Mouse (Mus musculus) embryonic facial prominence, embryonic 12.5 days (tissue): ENCODE measurements around the gene Repin1. TPM values are rescaled to one million over a fixed set of nuclear protein-coding genes. Genes with fewer than 3 reads are reported as not detected.

Source experiments
- ATAC-seq: fragments of 200-750 bp; cut with Nextera tagmentation; 2 replicates; pipeline ENCODE4 v1.8.0; 2017; ENCODE audit not compliant: insufficient number of reproducible peaks, insufficient read depth, low FRiP score, low TSS enrichment
- H3K27ac ChIP-seq: fragments of 300-500 bp; sonication (generic); 2 replicates; pipeline ENCODE4 v1.5.1; 2016; ENCODE audit warnings: mild to moderate bottlenecking
- H3K27me3 ChIP-seq: fragments of 300-500 bp; sonication (generic); 2 replicates; pipeline ENCODE4 v1.6.1; 2016; ENCODE audit warnings: mild to moderate bottlenecking, moderate library complexity
- H3K36me3 ChIP-seq: fragments of 300-500 bp; sonication (generic); 2 replicates; pipeline ENCODE4 v1.6.1; 2016; ENCODE audit warnings: mild to moderate bottlenecking
- H3K4me1 ChIP-seq: fragments of 300-500 bp; sonication (generic); 2 replicates; pipeline ENCODE4 v1.6.1; 2016
- H3K4me2 ChIP-seq: fragments of 300-500 bp; sonication (generic); replicated peaks from 2 replicates; pipeline ENCODE4 v1.6.1; 2016; ENCODE audit warnings: mild to moderate bottlenecking, moderate library complexity
- H3K4me3 ChIP-seq: fragments of 300-500 bp; sonication (generic); 2 replicates; pipeline ENCODE4 v1.5.1; 2016; ENCODE audit warnings: mild to moderate bottlenecking
- H3K9ac ChIP-seq: fragments of 300-500 bp; sonication (generic); 2 replicates; pipeline ENCODE4 v1.6.1; 2016; ENCODE audit warnings: mild to moderate bottlenecking, moderate library complexity
- H3K9me3 ChIP-seq: fragments of 300-500 bp; sonication (generic); 2 replicates; pipeline ENCODE4 v1.6.1; 2016; ENCODE audit warnings: mild to moderate bottlenecking, moderate library complexity
- WGBS: fragments of 180-500 bp; shearing (Covaris S2); methylation state at CpG from one replicate; pipeline ENCODE4 v1.1.7; 2016; 5-methylcytosine and 5-hydroxymethylcytosine counted together
- polyA plus RNA-seq: library from polyadenylated mRNA; unstranded; fragments of >200 nt; fragmentation: Nextera tagmentation; extraction: Ambion mirVana; gene quantifications from 2 replicates; pipeline ENCODE4 v1.2.1, GENCODE M21; 2016

Gene Repin1
- polyA plus RNA-seq, 1 experiment from 2014 or later: 35.0 TPM

- Histone ChIP-seq H3K4me2 (no peak overlapping the region), H3K9me3 (no peaks in the 10 kb centered on the region), H3K27me3 (no peaks in the 10 kb centered on the region), H3K4me3 (no peak overlapping the region), H3K4me1 (peaks cover 12% of the 10 kb centered on the region; the same call in 1 of the 2 replicates), H3K27ac (no peak overlapping the region), H3K9ac (no peak overlapping the region), H3K36me3 (peaks cover 10% of the 10 kb centered on the region)
- no peak for ATAC-seq
- WGBS: 93% methylated on average over 4 of the region's 4 CpGs
Observed at GRCm38 (mm10) chr6:48565693-48566310, 27.9 kb upstream of the Repin1 start.

GRCm38 (mm10) chr6:48566312-48566711, 27.4 kb upstream of the Repin1 start:
- H3K9me3 ChIP-seq: no peaks in the 10 kb centered on the region
- peaks cover 10% of the 10 kb centered on the region for H3K36me3 ChIP-seq
- H3K4me1 ChIP-seq: peaks cover 12% of the 10 kb centered on the region; the same call in 1 of the 2 replicates
- H3K9ac ChIP-seq: no peak overlapping the region
- H3K4me2 ChIP-seq: no peak overlapping the region
- H3K4me3 ChIP-seq: no peak overlapping the region
- H3K27me3 ChIP-seq: no peaks in the 10 kb centered on the region
- H3K27ac ChIP-seq: peak overlapping the region; percentile 32; the same call in 1 of the 2 replicates
- 70% methylated on average over 5 of the region's 5 CpGs for WGBS
- 0 out of 2 replicates have a peak, but pooled peaks have one; percentile 55 for ATAC-seq

- Histone ChIP-seq H3K4me3 (no peak overlapping the region), H3K4me2 (no peak overlapping the region), H3K27ac (no peak overlapping the region), H3K9ac (no peak overlapping the region), H3K9me3 (no peaks in the 10 kb centered on the region), H3K27me3 (no peaks in the 10 kb centered on the region), H3K36me3 (peaks cover 10% of the 10 kb centered on the region), H3K4me1 (peaks cover 22% of the 10 kb centered on the region)
- whole genome bisulfite sequencing: 85% methylated on average over 21 of the region's 21 CpGs
- ATAC-seq: no peak
Observed at GRCm38 (mm10) chr6:48568036-48568984, 25.4 kb upstream of the Repin1 start.

GRCm38 (mm10) chr6:48569065-48569807, 24.4 kb upstream of the Repin1 start:
- no peak overlapping the region for H3K9ac ChIP-seq
- H3K4me2 ChIP-seq: no peak overlapping the region
- H3K36me3 ChIP-seq: peaks cover 10% of the 10 kb centered on the region
- no peak overlapping the region for H3K4me3 ChIP-seq
- H3K9me3 ChIP-seq: no peaks in the 10 kb centered on the region
- 84% methylated on average over 8 of the region's 8 CpGs for WGBS
- H3K27me3 ChIP-seq: no peaks in the 10 kb centered on the region
- H3K27ac ChIP-seq: no peak overlapping the region
- H3K4me1 ChIP-seq: peaks cover 22% of the 10 kb centered on the region
- no peak for ATAC-seq

GRCm38 (mm10) chr6:48572014-48572413, 21.7 kb upstream of the Repin1 start:
- H3K27me3 ChIP-seq: no peaks in the 10 kb centered on the region
- no peak for ATAC-seq
- peaks cover 4% of the 10 kb centered on the region; the same call in 1 of the 2 replicates for H3K36me3 ChIP-seq
- no peaks in the 10 kb centered on the region for H3K9me3 ChIP-seq
- H3K4me2 ChIP-seq: no peak overlapping the region
- H3K4me3 ChIP-seq: no peak overlapping the region
- no peak overlapping the region for H3K9ac ChIP-seq
- peaks cover 10% of the 10 kb centered on the region for H3K4me1 ChIP-seq
- no peak overlapping the region for H3K27ac ChIP-seq
- WGBS: 91% methylated on average over 5 of the region's 5 CpGs

GRCm38 (mm10) chr6:48572572-48573061, 21.1 kb upstream of the Repin1 start, which contains the start of gene Rarres2:
TSS of gene Rarres2 (minus strand) at chr6:48572789.
- WGBS: 12% methylated on average over 6 of the region's 6 CpGs
- Histone ChIP-seq H3K4me3 (no peak within 1 kb of the TSS), H3K36me3 (peaks cover 4% of the 10 kb centered on the region; the same call in 1 of the 2 replicates), H3K9me3 (no peaks in the 10 kb centered on the region), H3K27ac (0 out of 2 replicates have a peak within 1 kb of the TSS, but pooled peaks have one; percentile 11), H3K27me3 (no peaks in the 10 kb centered on the region), H3K4me1 (peaks cover 10% of the 10 kb centered on the region), H3K4me2 (no peak within 1 kb of the TSS), H3K9ac (no peak within 1 kb of the TSS)
- ATAC-seq: 0 out of 2 replicates have a peak, but pooled peaks have one; percentile 36

GRCm38 (mm10) chr6:48573280-48573679, 20.4 kb upstream of the Repin1 start:
- no peak overlapping the region for H3K27ac ChIP-seq

GRCm38 (mm10) chr6:48573981-48574380, 19.7 kb upstream of the Repin1 start:
- Histone ChIP-seq H3K9me3 (no peaks in the 10 kb centered on the region), H3K4me3 (no peak overlapping the region), H3K4me2 (no peak overlapping the region), H3K9ac (no peak overlapping the region), H3K4me1 (peaks cover 11% of the 10 kb centered on the region), H3K27ac (no peak overlapping the region), H3K27me3 (no peaks in the 10 kb centered on the region), H3K36me3 (no peaks in the 10 kb centered on the region)
- no peak for ATAC-seq
- WGBS: 66% methylated on average over 3 of the region's 3 CpGs

More at GRCm38 (mm10) chr6:48573280-48573679, 20.4 kb upstream of the Repin1 start:
- no peak overlapping the region for H3K4me3 ChIP-seq
- H3K4me1 ChIP-seq: peaks cover 10% of the 10 kb centered on the region
- no peak overlapping the region for H3K9ac ChIP-seq
- no peak overlapping the region for H3K4me2 ChIP-seq
- no peaks in the 10 kb centered on the region for H3K27me3 ChIP-seq
- H3K36me3 ChIP-seq: peaks cover 3% of the 10 kb centered on the region; the same call in 1 of the 2 replicates
- no peak for ATAC-seq
- no peaks in the 10 kb centered on the region for H3K9me3 ChIP-seq
- 39% methylated on average over 10 of the region's 10 CpGs for WGBS

GRCm38 (mm10) chr6:48578736-48579135, 14.9 kb upstream of the Repin1 start:
- 57% methylated on average over 5 of the region's 5 CpGs for WGBS
- no peak overlapping the region for H3K4me3 ChIP-seq
- 0 out of 2 replicates have a peak, but pooled peaks cover 5% of the 10 kb centered on the region for H3K4me1 ChIP-seq
- H3K36me3 ChIP-seq: no peaks in the 10 kb centered on the region
- H3K4me2 ChIP-seq: no peak overlapping the region
- H3K27ac ChIP-seq: no peak overlapping the region
- no peak overlapping the region for H3K9ac ChIP-seq
- no peak for ATAC-seq
- no peaks in the 10 kb centered on the region for H3K9me3 ChIP-seq
- no peaks in the 10 kb centered on the region for H3K27me3 ChIP-seq

GRCm38 (mm10) chr6:48579215-48579648, 14.5 kb upstream of the Repin1 start:
- Histone ChIP-seq H3K4me3 (no peak overlapping the region), H3K27ac (no peak overlapping the region), H3K27me3 (no peaks in the 10 kb centered on the region), H3K9ac (no peak overlapping the region), H3K4me2 (no peak overlapping the region), H3K36me3 (no peaks in the 10 kb centered on the region), H3K4me1 (0 out of 2 replicates have a peak, but pooled peaks cover 5% of the 10 kb centered on the region), H3K9me3 (no peaks in the 10 kb centered on the region)
- WGBS: 34% methylated on average over 5 of the region's 5 CpGs
- no peak for ATAC-seq

GRCm38 (mm10) chr6:48581257-48581656, 12.4 kb upstream of the Repin1 start:
- H3K4me1 ChIP-seq: 0 out of 2 replicates have a peak, but pooled peaks cover 5% of the 10 kb centered on the region
- H3K9me3 ChIP-seq: no peaks in the 10 kb centered on the region
- no peak overlapping the region for H3K27ac ChIP-seq
- no peaks in the 10 kb centered on the region for H3K36me3 ChIP-seq
- ATAC-seq: no peak
- H3K4me2 ChIP-seq: no peak overlapping the region
- no peak overlapping the region for H3K4me3 ChIP-seq
- no peak overlapping the region for H3K9ac ChIP-seq
- no peaks in the 10 kb centered on the region for H3K27me3 ChIP-seq
- 44% methylated on average over 3 of the region's 3 CpGs for WGBS
